Mouse (Mus musculus) forebrain, postnatal 0 days (tissue): ENCODE measurements around the gene 6430571L13Rik. TPM values are rescaled to one million over a fixed set of nuclear protein-coding genes. Genes with fewer than 3 reads are reported as not detected.

Source experiments
- ATAC-seq: fragments of 200-750 bp; cut with Nextera tagmentation; 2 replicates; pipeline ENCODE4 v1.8.0; 2017; ENCODE audit warnings: mild to moderate bottlenecking, moderate library complexity
- DNase-seq: peaks from one replicate; pipeline ENCODE4 v3.0.0-alpha.2; 2015
- H3K27ac ChIP-seq: fragments of 300-500 bp; sonication (generic); 2 replicates; pipeline ENCODE4 v1.5.1; 2014; ENCODE audit warnings: low read depth, mild to moderate bottlenecking, antibody characterized with exemption, low read length, moderate library complexity, mixed read lengths
- H3K27me3 ChIP-seq: fragments of 300-500 bp; sonication (generic); 2 replicates; pipeline ENCODE4 v1.6.1; 2014; ENCODE audit warnings: mild to moderate bottlenecking, low read length, mixed read lengths; ENCODE audit not compliant: insufficient read depth
- H3K36me3 ChIP-seq: fragments of 300-500 bp; sonication (generic); 2 replicates; pipeline ENCODE4 v1.6.1; 2014; ENCODE audit warnings: mild to moderate bottlenecking, moderate library complexity; ENCODE audit not compliant: insufficient read depth
- H3K4me1 ChIP-seq: fragments of 300-500 bp; sonication (generic); 2 replicates; pipeline ENCODE4 v1.6.1; 2014; ENCODE audit warnings: antibody characterized with exemption; ENCODE audit not compliant: insufficient read depth
- H3K4me2 ChIP-seq: fragments of 300-500 bp; sonication (generic); 2 replicates; pipeline ENCODE4 v1.6.1; 2014; ENCODE audit warnings: low read depth, mild to moderate bottlenecking, moderate library complexity
- H3K4me3 ChIP-seq: fragments of 300-500 bp; sonication (generic); 2 replicates; pipeline ENCODE4 v1.5.1; 2014; ENCODE audit warnings: low read depth, low read length, mixed read lengths
- H3K9ac ChIP-seq: fragments of 300-500 bp; sonication (generic); 2 replicates; pipeline ENCODE4 v1.6.1; 2014; ENCODE audit warnings: mild to moderate bottlenecking
- H3K9me3 ChIP-seq: fragments of 300-500 bp; sonication (generic); 2 replicates; pipeline ENCODE4 v1.6.1; 2016; ENCODE audit warnings: low read length
- CTCF ChIP-seq: sonication (generic); IDR thresholded peaks from 2 replicates; pipeline ENCODE4 v1.5.1; 2016; ENCODE audit warnings: antibody characterized with exemption, control low read depth, low read depth
- WGBS: fragments of 180-500 bp; shearing (Covaris S2); extraction: QIAGEN DNeasy Blood & Tissue Kit; methylation state at CpG from one replicate; pipeline ENCODE4 v1.1.7; 2014; 5-methylcytosine and 5-hydroxymethylcytosine counted together
- polyA plus RNA-seq: library from polyadenylated mRNA; unstranded; fragments of >200 nt; fragmentation: Nextera tagmentation; extraction: Ambion mirVana; gene quantifications from 2 replicates; pipeline ENCODE4 v1.2.1, GENCODE M21; 2015
- total RNA-seq: library from RNA; depleted of rRNA; stranded (reverse); fragments of >200 nt; gene quantifications from 2 replicates; pipeline ENCODE4 v1.2.3, GENCODE M21; 2014; rRNA removed

Gene 6430571L13Rik
- total and polyA plus RNA-seq, 2 experiments from 2014 or later = 6.0 to 7.2 TPM

- no peak overlapping the region for H3K27ac ChIP-seq
- H3K9ac ChIP-seq = no peak overlapping the region
- 29% methylated on average over 11 of the region's 11 CpGs for WGBS
- H3K4me2 ChIP-seq = peak overlapping the region; percentile 93
- H3K36me3 ChIP-seq = no peaks in the 10 kb centered on the region
- H3K4me1 ChIP-seq = peaks cover 4% of the 10 kb centered on the region; the same call in 1 of the 2 replicates
- no peaks in the 10 kb centered on the region for H3K9me3 ChIP-seq
- peak overlapping the region; percentile 62 for H3K4me3 ChIP-seq
- TF ChIP-seq CTCF = no peak
- H3K27me3 ChIP-seq = peaks cover 20% of the 10 kb centered on the region; the same call in 1 of the 2 replicates
- ATAC-seq (no peak), DNase-seq (no peak)
Observed at GRCm38 (mm10) chr9:107398968-107399367, 58.6 kb downstream of the 6430571L13Rik start.

- peak within 1 kb of the TSS; percentile 93 for H3K4me2 ChIP-seq
- peaks cover 4% of the 10 kb centered on the region; the same call in 1 of the 2 replicates for H3K4me1 ChIP-seq
- peak; percentile 68 for DNase-seq
- H3K4me3 ChIP-seq = peak within 1 kb of the TSS; percentile 62
- WGBS = 2% methylated on average over 47 of the region's 54 CpGs
- no peak for TF ChIP-seq CTCF
- ATAC-seq = peak; percentile 72
- H3K27ac ChIP-seq = peak within 1 kb of the TSS; percentile 21; the same call in 1 of the 2 replicates
- H3K9me3 ChIP-seq = no peaks in the 10 kb centered on the region
- peaks cover 20% of the 10 kb centered on the region; the same call in 1 of the 2 replicates for H3K27me3 ChIP-seq
- peak within 1 kb of the TSS; percentile 70 for H3K9ac ChIP-seq
- H3K36me3 ChIP-seq = no peaks in the 10 kb centered on the region
Observed at GRCm38 (mm10) chr9:107399491-107399971, 59.1 kb downstream of the 6430571L13Rik start, which contains the start of gene Cacna2d2. Gene Cacna2d2 (plus strand): TSS chr9:107399612.

GRCm38 (mm10) chr9:107400060-107400511, 59.7 kb downstream of the 6430571L13Rik start:
- Histone ChIP-seq H3K4me3 (peak overlapping the region; percentile 62), H3K27me3 (peaks cover 20% of the 10 kb centered on the region; the same call in 1 of the 2 replicates), H3K9ac (peak overlapping the region; percentile 70), H3K4me1 (peaks cover 4% of the 10 kb centered on the region; the same call in 1 of the 2 replicates), H3K27ac (peak overlapping the region; percentile 21; the same call in 1 of the 2 replicates), H3K36me3 (no peaks in the 10 kb centered on the region), H3K4me2 (peak overlapping the region; percentile 93), H3K9me3 (no peaks in the 10 kb centered on the region)
- DNase-seq = no peak
- ATAC-seq = peak; percentile 47
- under 1% methylated on average over 30 of the region's 45 CpGs for WGBS
- TF ChIP-seq CTCF = no peak

GRCm38 (mm10) chr9:107400666-107401285, 60.4 kb downstream of the 6430571L13Rik start:
- H3K4me3 ChIP-seq = peak overlapping the region; percentile 62
- H3K9me3 ChIP-seq = no peaks in the 10 kb centered on the region
- peak overlapping the region; percentile 70 for H3K9ac ChIP-seq
- peaks cover 4% of the 10 kb centered on the region; the same call in 1 of the 2 replicates for H3K4me1 ChIP-seq
- DNase-seq = no peak
- H3K27ac ChIP-seq = no peak overlapping the region
- TF ChIP-seq CTCF = no peak
- H3K27me3 ChIP-seq = peaks cover 20% of the 10 kb centered on the region; the same call in 1 of the 2 replicates
- H3K4me2 ChIP-seq = peak overlapping the region; percentile 93
- H3K36me3 ChIP-seq = no peaks in the 10 kb centered on the region
- ATAC-seq = no peak
- 19% methylated on average over 13 of the region's 13 CpGs for WGBS

Other genes starting within 250 kb of the 6430571L13Rik start
- gene Dock3, start 108.7 kb upstream of the 6430571L13Rik start, total RNA-seq = 53.7 and 57.0 TPM in 2 replicates
- gene Dock3, start 108.7 kb upstream of the 6430571L13Rik start, polyA plus RNA-seq = 13.8 and 21.3 TPM in 2 replicates
- 1.5 and 1.6 TPM in 2 replicates for gene Mapkapk3, start 50.7 kb upstream of the 6430571L13Rik start, total RNA-seq
- 1.2 and 1.5 TPM in 2 replicates for gene Mapkapk3, start 50.7 kb upstream of the 6430571L13Rik start, polyA plus RNA-seq
- 2.7 and 4.0 TPM in 2 replicates for gene Cish, start 44.6 kb upstream of the 6430571L13Rik start, total RNA-seq
- 11.2 and 12.2 TPM in 2 replicates for gene Cish, start 44.6 kb upstream of the 6430571L13Rik start, polyA plus RNA-seq
- gene Hemk1, start 2.3 kb upstream of the 6430571L13Rik start, total RNA-seq = 14.1 and 14.2 TPM in 2 replicates
- 12.9 and 13.4 TPM in 2 replicates for gene Hemk1, start 2.3 kb upstream of the 6430571L13Rik start, polyA plus RNA-seq
- gene Cacna2d2, start 59.0 kb downstream of the 6430571L13Rik start, total RNA-seq = 29.7 and 49.5 TPM in 2 replicates
- 3.0 and 5.0 TPM in 2 replicates for gene Cacna2d2, start 59.0 kb downstream of the 6430571L13Rik start, polyA plus RNA-seq
- gene Tmem115, start 193.3 kb downstream of the 6430571L13Rik start, total RNA-seq = 44.3 and 51.4 TPM in 2 replicates
- gene Tmem115, start 193.3 kb downstream of the 6430571L13Rik start, polyA plus RNA-seq = 49.7 and 50.4 TPM in 2 replicates
- gene Cyb561d2, start 201.6 kb downstream of the 6430571L13Rik start, total RNA-seq = 36.0 and 42.7 TPM in 2 replicates
- 47.0 and 48.3 TPM in 2 replicates for gene Cyb561d2, start 201.6 kb downstream of the 6430571L13Rik start, polyA plus RNA-seq
- 59.9 and 73.3 TPM in 2 replicates for gene Nprl2, start 201.6 kb downstream of the 6430571L13Rik start, total RNA-seq
- gene Nprl2, start 201.6 kb downstream of the 6430571L13Rik start, polyA plus RNA-seq = 65.9 and 70.4 TPM in 2 replicates
- gene Zmynd10, start 206.7 kb downstream of the 6430571L13Rik start, total RNA-seq = 6.4 and 11.6 TPM in 2 replicates
- gene Zmynd10, start 206.7 kb downstream of the 6430571L13Rik start, polyA plus RNA-seq = 5.9 and 7.0 TPM in 2 replicates
- gene Rassf1, start 211.0 kb downstream of the 6430571L13Rik start, total RNA-seq = 21.7 and 25.2 TPM in 2 replicates
- gene Rassf1, start 211.0 kb downstream of the 6430571L13Rik start, polyA plus RNA-seq = 26.6 and 33.3 TPM in 2 replicates
- gene Tusc2, start 222.7 kb downstream of the 6430571L13Rik start, total RNA-seq = 109 and 118 TPM in 2 replicates
- gene Tusc2, start 222.7 kb downstream of the 6430571L13Rik start, polyA plus RNA-seq = 128 and 129 TPM in 2 replicates
- 48.5 and 51.5 TPM in 2 replicates for gene Hyal2, start 227.3 kb downstream of the 6430571L13Rik start, total RNA-seq
- gene Hyal2, start 227.3 kb downstream of the 6430571L13Rik start, polyA plus RNA-seq = 42.2 and 43.1 TPM in 2 replicates
- 3.5 and 3.9 TPM in 2 replicates for gene Hyal1, start 236.3 kb downstream of the 6430571L13Rik start, total RNA-seq
- 1.9 and 2.0 TPM in 2 replicates for gene Hyal1, start 236.3 kb downstream of the 6430571L13Rik start, polyA plus RNA-seq
- gene Naa80, start 238.3 kb downstream of the 6430571L13Rik start, total RNA-seq = 15.8 and 27.0 TPM in 2 replicates
- 18.8 and 21.3 TPM in 2 replicates for gene Naa80, start 238.3 kb downstream of the 6430571L13Rik start, polyA plus RNA-seq
- gene Hyal3, start 240.2 kb downstream of the 6430571L13Rik start, total RNA-seq = 1.00 and 2.9 TPM in 2 replicates
- gene Hyal3, start 240.2 kb downstream of the 6430571L13Rik start, polyA plus RNA-seq = 1.3 and 1.5 TPM in 2 replicates
- 11.7 and 13.8 TPM in 2 replicates for gene Ifrd2, start 247.0 kb downstream of the 6430571L13Rik start, total RNA-seq
- gene Ifrd2, start 247.0 kb downstream of the 6430571L13Rik start, polyA plus RNA-seq = 6.2 and 7.4 TPM in 2 replicates